In genomic region chr5:45856303-45856821, GRCm38 (mm10) we compare ENCODE assay signal across 8 mouse cellular contexts. TPM values are rescaled to one million over a fixed set of nuclear protein-coding genes. Genes with fewer than 3 reads are reported as not detected.
A peak's percentile ranks its signal among the peaks of the same experiment; 100 is the strongest.
DNase-seq lines count a peak whose midpoint lies in the region; ATAC-seq and TF ChIP-seq lines count a peak whose summit lies in the region.

No protein-coding gene starts in this region.

- TF ChIP-seq EP300 in ES-Bruce4 (IDR thresholded peaks at IDR 0.05; ENCODE audit: insufficient read depth, low read depth, low read length): no peak
- TF ChIP-seq EP300 in liver, postnatal 0 days (IDR thresholded peaks at IDR 0.05; ENCODE audit: low read depth): no peak

- peak; percentile 68 for ATAC-seq in forebrain, embryonic 11.5 days (replicated peaks; ENCODE audit: low FRiP score)
- ATAC-seq in heart, embryonic 16.5 days (replicated peaks; ENCODE audit: extremely low read depth, insufficient read depth, low FRiP score): 0 out of 2 replicates have a peak, but pooled peaks have one; percentile 4
- ATAC-seq in liver, postnatal 0 days: no peak
- ATAC-seq in neural tube, embryonic 13.5 days (ENCODE audit: low read depth): peak; percentile 60

- TF ChIP-seq POLR2A in ES-Bruce4 (IDR thresholded peaks at IDR 0.05; ENCODE audit: insufficient read depth, low read length): no peak

- WGBS in forebrain, embryonic 11.5 days: 1% methylated on average over 31 of the region's 37 CpGs
- WGBS in heart, embryonic 16.5 days: 2% methylated on average over 29 of the region's 37 CpGs
- 0% methylated on average over 23 of the region's 37 CpGs for WGBS in liver, postnatal 0 days (ENCODE audit: insufficient replicate concordance)
- WGBS in neural tube, embryonic 13.5 days: under 1% methylated on average over 32 of the region's 37 CpGs

- H3K9ac ChIP-seq in ES-Bruce4 (ENCODE audit: low read depth, poor library complexity, severe bottlenecking): peak overlapping the region; percentile 89
- H3K9ac ChIP-seq in forebrain, embryonic 11.5 days (ENCODE audit: low read length): peak overlapping the region; percentile 94
- peak overlapping the region; percentile 96 for H3K9ac ChIP-seq in heart, embryonic 16.5 days (ENCODE audit: low read length)
- peak overlapping the region; percentile 89 for H3K9ac ChIP-seq in liver, postnatal 0 days (replicated peaks)
- H3K9ac ChIP-seq in neural tube, embryonic 13.5 days: peak overlapping the region; percentile 96

- no peaks in the 10 kb centered on the region for H3K9me3 ChIP-seq in ES-Bruce4 (replicated peaks; ENCODE audit: control insufficient read depth, insufficient read depth, low read length, poor library complexity, severe bottlenecking)
- no peaks in the 10 kb centered on the region for H3K9me3 ChIP-seq in forebrain, embryonic 11.5 days (ENCODE audit: control insufficient read depth, low read length)
- H3K9me3 ChIP-seq in heart, embryonic 16.5 days (replicated peaks; ENCODE audit: control insufficient read depth, low read length): no peaks in the 10 kb centered on the region
- no peaks in the 10 kb centered on the region for H3K9me3 ChIP-seq in liver, postnatal 0 days (ENCODE audit: low read length)
- no peaks in the 10 kb centered on the region for H3K9me3 ChIP-seq in neural tube, embryonic 13.5 days

- no peaks in the 10 kb centered on the region; the same call in 1 of the 2 replicates for H3K27me3 ChIP-seq in ES-Bruce4 (ENCODE audit: control insufficient read depth, insufficient read depth, low read length, poor library complexity, severe bottlenecking)
- H3K27me3 ChIP-seq in forebrain, embryonic 11.5 days (ENCODE audit: control insufficient read depth, insufficient read depth, low read length): no peaks in the 10 kb centered on the region
- no peaks in the 10 kb centered on the region for H3K27me3 ChIP-seq in heart, embryonic 16.5 days (ENCODE audit: control insufficient read depth, insufficient read depth, low read length)
- H3K27me3 ChIP-seq in liver, postnatal 0 days (ENCODE audit: insufficient read depth, low read length): no peaks in the 10 kb centered on the region
- H3K27me3 ChIP-seq in neural tube, embryonic 13.5 days: no peaks in the 10 kb centered on the region

- peak overlapping the region; percentile 79 for H3K4me3 ChIP-seq in ES-Bruce4 (ENCODE audit: low read depth, low read length)
- peak overlapping the region; percentile 92 for H3K4me3 ChIP-seq in forebrain, embryonic 11.5 days (ENCODE audit: low read depth, low read length)
- peak overlapping the region; percentile 95 for H3K4me3 ChIP-seq in heart, embryonic 16.5 days (ENCODE audit: low read length)
- peak overlapping the region; percentile 81 for H3K4me3 ChIP-seq in liver, postnatal 0 days (ENCODE audit: low read depth, low read length)
- peak overlapping the region; percentile 77 for H3K4me3 ChIP-seq in neural tube, embryonic 13.5 days

- TF ChIP-seq CTCF in ES-Bruce4 (IDR thresholded peaks at IDR 0.05; ENCODE audit: low read depth, low read length): no peak
- no peak for TF ChIP-seq CTCF in liver, postnatal 0 days (IDR thresholded peaks at IDR 0.05; ENCODE audit: low read depth)

- no peaks in the 10 kb centered on the region for H3K4me1 ChIP-seq in ES-Bruce4 (ENCODE audit: control insufficient read depth, insufficient read depth, low read length)
- no peaks in the 10 kb centered on the region; the same call in 1 of the 2 replicates for H3K4me1 ChIP-seq in forebrain, embryonic 11.5 days (replicated peaks; ENCODE audit: control insufficient read depth, insufficient read depth, low read length)
- peaks cover 7% of the 10 kb centered on the region for H3K4me1 ChIP-seq in heart, embryonic 16.5 days (ENCODE audit: control insufficient read depth, insufficient read depth, low read length)
- peaks cover 7% of the 10 kb centered on the region for H3K4me1 ChIP-seq in liver, postnatal 0 days (ENCODE audit: insufficient read depth)
- peaks cover 9% of the 10 kb centered on the region for H3K4me1 ChIP-seq in neural tube, embryonic 13.5 days (replicated peaks)

- peak overlapping the region; percentile 79 for H3K4me2 ChIP-seq in forebrain, embryonic 11.5 days (ENCODE audit: low read depth, low read length, severe bottlenecking)
- peak overlapping the region; percentile 95 for H3K4me2 ChIP-seq in heart, embryonic 16.5 days (ENCODE audit: low read depth, low read length)
- peak overlapping the region; percentile 90 for H3K4me2 ChIP-seq in liver, postnatal 0 days (ENCODE audit: low read depth, low read length)
- H3K4me2 ChIP-seq in neural tube, embryonic 13.5 days: peak overlapping the region; percentile 68

- no peak overlapping the region for H3K27ac ChIP-seq in ES-Bruce4 (ENCODE audit: insufficient read depth, low read length)
- peak overlapping the region; percentile 97 for H3K27ac ChIP-seq in forebrain, embryonic 11.5 days (ENCODE audit: low read depth, low read length)
- H3K27ac ChIP-seq in heart, embryonic 16.5 days (ENCODE audit: low read length): peak overlapping the region; percentile 99
- H3K27ac ChIP-seq in liver, postnatal 0 days (ENCODE audit: low read depth): peak overlapping the region; percentile 96
- peak overlapping the region; percentile 99 for H3K27ac ChIP-seq in neural tube, embryonic 13.5 days (replicated peaks)

- H3K36me3 ChIP-seq in ES-Bruce4 (ENCODE audit: control insufficient read depth, insufficient read depth, low read length, poor library complexity, severe bottlenecking): no peaks in the 10 kb centered on the region
- H3K36me3 ChIP-seq in forebrain, embryonic 11.5 days (ENCODE audit: control insufficient read depth, insufficient read depth, low read length): no peaks in the 10 kb centered on the region
- H3K36me3 ChIP-seq in heart, embryonic 16.5 days (ENCODE audit: control insufficient read depth, insufficient read depth): no peaks in the 10 kb centered on the region
- no peaks in the 10 kb centered on the region for H3K36me3 ChIP-seq in liver, postnatal 0 days (replicated peaks; ENCODE audit: insufficient read depth, low read length)
- H3K36me3 ChIP-seq in neural tube, embryonic 13.5 days: no peaks in the 10 kb centered on the region

- DNase-seq in c-Kit-positive CD71-negative TER-119-negative erythroid progenitor cells, embryonic 14.5 days (ENCODE audit: low read depth): peak; percentile 32
- DNase-seq in forebrain, embryonic 11.5 days (ENCODE audit: low spot score): peak; percentile 89
- peak; percentile 62 to 83 for DNase-seq in kidney, postnatal 25 days
- DNase-seq in liver, postnatal 0 days: peak; percentile 72
- DNase-seq in telencephalon, adult 2 months (ENCODE audit: low read depth, low spot score): peak; percentile 63

RNA-seq across cellular contexts. Expression of gene Lcorl, which starts 1.1 kb away (rescaled TPM):
- polyA plus RNA-seq in ES-Bruce4 (2011; ENCODE audit: insufficient read depth, insufficient read length, low read depth, missing spikeins): 25.1 and 29.8 TPM in 2 replicates
- 41.0 and 41.7 TPM in 2 replicates for polyA plus RNA-seq in forebrain, embryonic 11.5 days (2014; fragmentation: Nextera tagmentation; extraction: Ambion mirVana)
- polyA plus RNA-seq in heart, embryonic 16.5 days (2015; fragmentation: Nextera tagmentation; extraction: Ambion mirVana): 15.8 and 20.8 TPM in 2 replicates
- 5.5 and 8.5 TPM in 2 replicates for polyA plus RNA-seq in liver, postnatal 0 days (2015; fragmentation: Nextera tagmentation; extraction: Ambion mirVana)
- 49.0 and 54.3 TPM in 2 replicates for polyA plus RNA-seq in neural tube, embryonic 13.5 days (2015; fragmentation: Nextera tagmentation; extraction: Ambion mirVana)

Comparison
In these comparisons a context has a peak if more than half of its experiments do, and no peak if none do; other contexts are left out.
1. DNase-seq: peak in every context shown above with its lines; median percentile 89 in forebrain, embryonic 11.5 days; 72 in kidney, postnatal 25 days; 72 in liver, postnatal 0 days; 63 in telencephalon, adult 2 months; 32 in c-Kit-positive CD71-negative TER-119-negative erythroid progenitor cells, embryonic 14.5 days.